Mouse (Mus musculus): Measurements from ENCODE around the gene Ppp6r3. TPM values are rescaled to one million over a fixed set of nuclear protein-coding genes. Genes with fewer than 3 reads are reported as not detected.
"Not testable (repeated sequence)": the region's sequence is repeated elsewhere in the genome, so short reads cannot be mapped to it uniquely, and the experiment has no call there.

Ppp6r3 gene
- total and polyA plus RNA-seq, 2 experiments from 2014 or later, result 32.4 to 58.8 TPM

DNA sequence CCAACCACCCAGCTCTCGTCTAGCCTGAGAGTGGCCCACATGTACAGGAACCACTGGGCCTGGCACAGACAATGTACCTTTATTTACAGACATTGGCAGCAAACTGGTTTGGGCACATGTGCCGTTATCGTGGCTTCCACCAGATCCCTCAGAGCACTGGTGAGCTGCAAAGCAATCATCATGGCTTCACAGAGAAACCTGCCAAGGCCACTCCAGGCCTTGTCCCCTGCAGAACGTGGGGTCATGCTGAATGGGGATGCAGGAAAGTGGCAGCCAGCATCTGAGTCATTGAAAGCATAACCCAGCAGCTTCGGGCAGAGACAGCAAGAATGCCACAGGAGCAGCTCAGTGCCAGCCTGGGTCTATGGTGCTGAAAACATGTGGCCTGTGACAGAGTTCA, 18.8 kb upstream of the Ppp6r3 start:
- TF ChIP-seq CTCF (IDR thresholded peaks at IDR 0.05; ENCODE audit: low read depth) (no peak), EP300 (IDR thresholded peaks at IDR 0.05; ENCODE audit: low read depth) (no peak)
- Histone ChIP-seq H3K27me3 (ENCODE audit: control insufficient read depth, insufficient read depth, low read length) (no peaks in the 10 kb centered on the region), H3K9me3 (replicated peaks; ENCODE audit: control insufficient read depth, low read length) (no peaks in the 10 kb centered on the region), H3K4me1 (ENCODE audit: control insufficient read depth, insufficient read depth) (no peaks in the 10 kb centered on the region), H3K4me3 (ENCODE audit: low read depth, low read length) (no peak overlapping the region), H3K9ac (replicated peaks; ENCODE audit: low read depth, low read length) (no peak overlapping the region), H3K4me2 (ENCODE audit: low read depth, low read length) (no peak overlapping the region), H3K36me3 (replicated peaks; ENCODE audit: control insufficient read depth, insufficient read depth, low read length) (peaks cover 64% of the 10 kb centered on the region), H3K27ac (ENCODE audit: low read depth) (no peak overlapping the region)
- DNase-seq (ENCODE audit: low spot score) (no peak), ATAC-seq (ENCODE audit: insufficient read depth, low read depth) (no peak)
- 80% methylated on average over 5 of the region's 5 CpGs for WGBS

DNA sequence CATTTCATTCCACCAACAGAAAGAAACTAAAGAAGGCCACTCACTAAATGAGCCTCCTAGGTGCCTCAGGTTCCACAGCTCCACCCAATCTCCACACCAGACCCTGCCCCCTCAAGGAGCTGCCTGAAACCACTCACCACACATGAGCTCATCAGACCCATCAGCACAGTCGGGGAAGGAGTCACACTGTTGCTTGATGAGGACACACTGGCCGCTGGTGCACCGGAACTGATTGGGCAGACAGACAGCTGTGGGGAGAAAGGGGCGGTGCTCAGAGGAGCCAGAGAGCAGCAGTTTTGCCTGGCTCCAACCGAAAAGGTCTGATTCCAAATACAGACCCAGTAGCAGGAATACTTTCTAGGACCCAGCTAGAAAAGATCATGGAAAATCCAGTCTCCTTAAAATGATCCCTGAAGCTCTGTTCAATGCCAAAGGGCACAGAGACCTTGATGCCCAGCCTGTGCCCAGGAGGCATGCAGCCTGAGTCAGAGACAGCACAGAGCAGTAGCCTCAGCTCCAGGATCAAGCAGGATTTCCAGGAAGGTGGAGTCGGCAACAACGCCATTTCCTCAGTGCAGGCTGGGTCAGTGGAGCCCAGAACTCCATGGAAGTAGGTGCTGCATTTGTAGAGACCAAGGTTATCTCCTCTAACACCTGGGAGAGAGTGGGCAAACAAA, 18.0 kb upstream of the Ppp6r3 start:
- WGBS, result 76% methylated on average over 7 of the region's 7 CpGs
- ATAC-seq (ENCODE audit: insufficient read depth, low read depth), result no peak

DNA sequence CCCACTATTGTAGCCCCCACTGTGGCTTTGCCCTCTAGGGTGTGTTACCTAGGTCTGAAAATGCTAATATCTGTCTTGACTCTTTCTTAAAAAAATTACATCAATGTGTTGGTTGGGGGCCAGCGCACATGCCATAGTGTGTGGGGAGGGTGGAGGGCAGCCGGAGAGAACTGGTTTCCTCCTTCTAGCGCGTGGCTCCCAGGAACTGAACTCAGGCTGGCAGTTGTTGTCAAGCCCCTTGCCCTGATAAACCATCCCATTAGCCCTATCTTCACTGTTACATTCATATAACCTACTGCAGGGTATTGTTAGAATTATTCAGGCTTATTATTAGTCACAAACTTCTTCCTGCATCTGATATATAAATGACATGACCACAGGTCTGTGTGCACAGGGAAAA, 14.4 kb upstream of the Ppp6r3 start:
- Histone ChIP-seq H3K4me2 (ENCODE audit: low read depth, low read length) (no peak overlapping the region), H3K9me3 (replicated peaks; ENCODE audit: control insufficient read depth, low read length) (no peaks in the 10 kb centered on the region), H3K4me3 (ENCODE audit: low read depth, low read length) (no peak overlapping the region), H3K9ac (replicated peaks; ENCODE audit: low read depth, low read length) (no peak overlapping the region), H3K27ac (ENCODE audit: low read depth) (no peak overlapping the region), H3K4me1 (ENCODE audit: control insufficient read depth, insufficient read depth) (no peaks in the 10 kb centered on the region), H3K36me3 (replicated peaks; ENCODE audit: control insufficient read depth, insufficient read depth, low read length) (peaks cover 46% of the 10 kb centered on the region), H3K27me3 (ENCODE audit: control insufficient read depth, insufficient read depth, low read length) (no peaks in the 10 kb centered on the region)
- TF ChIP-seq EP300 (IDR thresholded peaks at IDR 0.05; ENCODE audit: low read depth) (no peak), CTCF (IDR thresholded peaks at IDR 0.05; ENCODE audit: low read depth) (no peak)
- ATAC-seq (ENCODE audit: insufficient read depth, low read depth) (no peak), DNase-seq (ENCODE audit: low spot score) (no peak)
- WGBS, result 85% methylated on average over 4 of the region's 4 CpGs

More for the DNA sequence above, 18.0 kb upstream of the Ppp6r3 start:
- no peaks in the 10 kb centered on the region for H3K9me3 ChIP-seq (replicated peaks; ENCODE audit: control insufficient read depth, low read length)
- H3K9ac ChIP-seq (replicated peaks; ENCODE audit: low read depth, low read length), result no peak overlapping the region
- no peak for DNase-seq (ENCODE audit: low spot score)
- H3K36me3 ChIP-seq (replicated peaks; ENCODE audit: control insufficient read depth, insufficient read depth, low read length), result peaks cover 59% of the 10 kb centered on the region
- H3K27ac ChIP-seq (ENCODE audit: low read depth), result no peak overlapping the region
- TF ChIP-seq EP300 (IDR thresholded peaks at IDR 0.05; ENCODE audit: low read depth), result no peak
- TF ChIP-seq CTCF (IDR thresholded peaks at IDR 0.05; ENCODE audit: low read depth), result no peak
- no peak overlapping the region for H3K4me3 ChIP-seq (ENCODE audit: low read depth, low read length)
- H3K4me1 ChIP-seq (ENCODE audit: control insufficient read depth, insufficient read depth), result no peaks in the 10 kb centered on the region
- no peak overlapping the region for H3K4me2 ChIP-seq (ENCODE audit: low read depth, low read length)
- H3K27me3 ChIP-seq (ENCODE audit: control insufficient read depth, insufficient read depth, low read length), result no peaks in the 10 kb centered on the region

DNA sequence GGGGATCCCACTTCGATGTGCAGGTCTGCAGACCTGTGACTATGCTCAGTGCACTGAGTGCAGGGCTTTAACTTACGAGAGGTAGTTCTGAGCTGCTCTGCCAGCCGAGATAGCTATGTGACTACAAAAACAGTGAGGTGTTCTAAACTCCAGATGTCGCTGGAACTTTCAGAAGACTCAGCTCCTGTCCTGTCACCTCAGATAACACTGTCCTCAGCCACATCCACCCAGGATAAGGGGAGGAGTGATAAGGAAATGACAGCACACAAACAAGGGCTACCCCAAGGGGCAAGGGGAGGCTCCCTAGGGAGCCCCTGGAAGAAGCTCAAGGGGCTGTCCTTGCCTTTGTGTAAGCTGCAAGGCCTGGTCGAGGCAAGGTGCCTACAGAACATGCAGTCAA, 14.0 kb upstream of the Ppp6r3 start:
- Histone ChIP-seq H3K9ac (replicated peaks; ENCODE audit: low read depth, low read length) (no peak overlapping the region), H3K4me1 (ENCODE audit: control insufficient read depth, insufficient read depth) (no peaks in the 10 kb centered on the region), H3K36me3 (replicated peaks; ENCODE audit: control insufficient read depth, insufficient read depth, low read length) (peaks cover 46% of the 10 kb centered on the region), H3K27ac (ENCODE audit: low read depth) (no peak overlapping the region), H3K27me3 (ENCODE audit: control insufficient read depth, insufficient read depth, low read length) (no peaks in the 10 kb centered on the region), H3K4me2 (ENCODE audit: low read depth, low read length) (no peak overlapping the region), H3K9me3 (replicated peaks; ENCODE audit: control insufficient read depth, low read length) (no peaks in the 10 kb centered on the region), H3K4me3 (ENCODE audit: low read depth, low read length) (no peak overlapping the region)
- no peak for DNase-seq (ENCODE audit: low spot score)
- TF ChIP-seq CTCF (IDR thresholded peaks at IDR 0.05; ENCODE audit: low read depth), result no peak
- no peak for TF ChIP-seq EP300 (IDR thresholded peaks at IDR 0.05; ENCODE audit: low read depth)
- WGBS, result 42% methylated on average over 5 of the region's 5 CpGs
- no peak for ATAC-seq (ENCODE audit: insufficient read depth, low read depth)

DNA sequence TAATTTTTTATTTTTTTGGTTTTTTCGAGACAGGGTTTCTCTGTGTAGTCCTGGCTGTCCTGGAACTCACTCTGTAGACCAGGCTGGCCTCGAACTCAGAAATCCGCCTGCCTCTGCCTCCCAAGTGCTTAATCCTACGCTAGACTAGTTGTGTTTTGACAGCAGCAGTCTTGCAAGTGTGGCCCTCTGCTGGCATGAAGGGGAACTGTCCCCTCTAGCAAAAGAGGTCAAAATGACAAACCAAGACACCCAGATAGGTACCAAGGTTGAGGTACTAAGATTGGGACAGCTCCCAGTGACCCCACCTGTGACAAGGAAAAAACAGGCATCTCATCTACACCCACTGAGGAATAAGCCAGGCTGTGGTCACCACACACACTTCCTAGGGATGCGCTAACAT, 12.2 kb upstream of the Ppp6r3 start:
- not testable (repeated sequence) for H3K4me3 ChIP-seq (ENCODE audit: low read depth, low read length); H3K9me3 ChIP-seq (replicated peaks; ENCODE audit: control insufficient read depth, low read length); H3K4me1 ChIP-seq (ENCODE audit: control insufficient read depth, insufficient read depth); H3K27me3 ChIP-seq (ENCODE audit: control insufficient read depth, insufficient read depth, low read length); DNase-seq (ENCODE audit: low spot score); ATAC-seq (ENCODE audit: insufficient read depth, low read depth); H3K27ac ChIP-seq (ENCODE audit: low read depth); H3K9ac ChIP-seq (replicated peaks; ENCODE audit: low read depth, low read length); H3K4me2 ChIP-seq (ENCODE audit: low read depth, low read length)
- TF ChIP-seq CTCF (IDR thresholded peaks at IDR 0.05; ENCODE audit: low read depth), result peak; percentile 55
- WGBS, result 89% methylated on average over 5 of the region's 5 CpGs
- H3K36me3 ChIP-seq (replicated peaks; ENCODE audit: control insufficient read depth, insufficient read depth, low read length), result peaks cover 56% of the 10 kb centered on the region

DNA sequence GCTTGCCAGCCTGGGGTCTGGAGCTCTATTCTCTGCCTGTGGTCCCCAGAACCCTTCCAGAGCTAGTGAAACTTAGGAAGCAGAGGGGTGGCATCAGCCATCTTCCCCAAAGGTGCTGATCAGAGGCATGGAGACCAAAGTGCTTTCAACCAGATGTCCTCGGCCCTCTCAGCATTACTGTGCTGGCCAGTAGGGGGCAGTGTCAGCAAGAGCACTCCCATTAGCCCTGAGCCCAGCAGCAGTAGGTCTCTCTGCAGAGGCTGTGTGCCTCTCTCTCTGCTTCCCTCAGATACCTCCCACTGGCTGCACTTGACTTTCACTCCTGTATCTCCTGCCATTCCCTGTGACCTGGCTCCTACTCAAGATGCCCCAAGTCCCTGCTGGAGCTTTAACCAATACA, 11.0 kb upstream of the Ppp6r3 start:
- ATAC-seq (ENCODE audit: insufficient read depth, low read depth) (peak; percentile 36; the same call in 1 of the 2 replicates), DNase-seq (ENCODE audit: low spot score) (no peak)
- Histone ChIP-seq H3K9me3 (replicated peaks; ENCODE audit: control insufficient read depth, low read length) (no peaks in the 10 kb centered on the region), H3K4me3 (ENCODE audit: low read depth, low read length) (no peak overlapping the region), H3K36me3 (replicated peaks; ENCODE audit: control insufficient read depth, insufficient read depth, low read length) (peaks cover 47% of the 10 kb centered on the region), H3K4me1 (ENCODE audit: control insufficient read depth, insufficient read depth) (no peaks in the 10 kb centered on the region), H3K4me2 (ENCODE audit: low read depth, low read length) (no peak overlapping the region), H3K9ac (replicated peaks; ENCODE audit: low read depth, low read length) (no peak overlapping the region), H3K27ac (ENCODE audit: low read depth) (no peak overlapping the region), H3K27me3 (ENCODE audit: control insufficient read depth, insufficient read depth, low read length) (no peaks in the 10 kb centered on the region)
- 30% methylated on average over 1 of the region's 1 CpGs for WGBS
- no peak for TF ChIP-seq EP300 (IDR thresholded peaks at IDR 0.05; ENCODE audit: low read depth)
- TF ChIP-seq CTCF (IDR thresholded peaks at IDR 0.05; ENCODE audit: low read depth), result peak; percentile 76

All from heart, postnatal 0 days (tissue).